ENCODE assay signal across 31 mouse cellular contexts in genomic region chr17:40948518-40948917, GRCm38 (mm10). TPM values are rescaled to one million over a fixed set of nuclear protein-coding genes. Genes with fewer than 3 reads are reported as not detected.
DNase-seq lines count a peak whose midpoint lies in the region; ATAC-seq and TF ChIP-seq lines count a peak whose summit lies in the region.
"Had no signal": no experiment of that assay in that cellular context is flagged by ENCODE, and none has a peak within 500 bp of the region (broad histone marks: within the 10 kb centered on the region; RNA-seq: fewer than 3 reads in every experiment).

No protein-coding gene starts in this region.

- no peak overlapping the region for H3K27ac ChIP-seq in liver, embryonic 14.5 days
- H3K27ac ChIP-seq in liver, embryonic 11.5 days (ENCODE audit: low read depth, low read length) = no peak overlapping the region
- H3K27ac ChIP-seq in liver, postnatal 0 days (ENCODE audit: low read depth) = no peak overlapping the region
- no peak overlapping the region for H3K27ac ChIP-seq in forebrain, embryonic 16.5 days (ENCODE audit: low read length)
- H3K27ac ChIP-seq: embryonic facial prominence, embryonic 10.5 days; forebrain, embryonic 10.5 days; heart, embryonic 15.5 days; hindbrain, embryonic 14.5 days; liver, embryonic 13.5 days; midbrain, embryonic 13.5 days had no signal

- no peaks in the 10 kb centered on the region for H3K27me3 ChIP-seq in liver, embryonic 14.5 days (ENCODE audit: control insufficient read depth, insufficient read depth, low read length)
- H3K27me3 ChIP-seq in liver, embryonic 11.5 days (replicated peaks; ENCODE audit: control insufficient read depth, insufficient read depth, low read length) = no peaks in the 10 kb centered on the region
- no peaks in the 10 kb centered on the region for H3K27me3 ChIP-seq in liver, postnatal 0 days (ENCODE audit: insufficient read depth, low read length)
- no peaks in the 10 kb centered on the region for H3K27me3 ChIP-seq in forebrain, embryonic 16.5 days (replicated peaks; ENCODE audit: control insufficient read depth, insufficient read depth, low read length)
- H3K27me3 ChIP-seq: heart, embryonic 15.5 days; liver, embryonic 13.5 days; midbrain, embryonic 13.5 days had no signal

- TF ChIP-seq EP300 in liver, embryonic 14.5 days (IDR thresholded peaks at IDR 0.05; ENCODE audit: low read depth) = no peak
- peak; percentile 39; the same call in 1 of the 2 replicates for TF ChIP-seq EP300 in liver, postnatal 0 days (IDR thresholded peaks at IDR 0.05; ENCODE audit: low read depth)

- no peaks in the 10 kb centered on the region; the same call in 1 of the 2 replicates for H3K36me3 ChIP-seq in liver, embryonic 14.5 days (replicated peaks; ENCODE audit: control insufficient read depth, insufficient read depth, low read depth)
- peaks cover 8% of the 10 kb centered on the region; the same call in 1 of the 2 replicates for H3K36me3 ChIP-seq in liver, embryonic 11.5 days (ENCODE audit: control insufficient read depth, insufficient read depth, low read length)
- H3K36me3 ChIP-seq in liver, postnatal 0 days (replicated peaks; ENCODE audit: insufficient read depth, low read length) = peaks cover 34% of the 10 kb centered on the region
- H3K36me3 ChIP-seq in forebrain, embryonic 16.5 days (ENCODE audit: control insufficient read depth, insufficient read depth) = peaks cover 9% of the 10 kb centered on the region

- H3K9ac ChIP-seq in liver, embryonic 14.5 days (replicated peaks) = no peak overlapping the region
- no peak overlapping the region for H3K9ac ChIP-seq in liver, embryonic 11.5 days (ENCODE audit: low read depth, low read length)
- H3K9ac ChIP-seq in liver, postnatal 0 days (replicated peaks) = no peak overlapping the region
- no peak overlapping the region for H3K9ac ChIP-seq in forebrain, embryonic 16.5 days (replicated peaks; ENCODE audit: low read depth, low read length)
- H3K9ac ChIP-seq: heart, embryonic 15.5 days; hindbrain, embryonic 14.5 days; liver, embryonic 13.5 days; midbrain, embryonic 13.5 days had no signal

- H3K9me3 ChIP-seq in liver, embryonic 14.5 days (ENCODE audit: control insufficient read depth, low read length) = no peaks in the 10 kb centered on the region
- no peaks in the 10 kb centered on the region for H3K9me3 ChIP-seq in liver, embryonic 11.5 days (ENCODE audit: control insufficient read depth, low read length)
- H3K9me3 ChIP-seq in liver, postnatal 0 days (ENCODE audit: low read length) = no peaks in the 10 kb centered on the region
- H3K9me3 ChIP-seq in forebrain, embryonic 16.5 days (ENCODE audit: control insufficient read depth, low read length) = no peaks in the 10 kb centered on the region
- H3K9me3 ChIP-seq: embryonic facial prominence, embryonic 10.5 days; forebrain, embryonic 10.5 days; heart, embryonic 15.5 days; liver, embryonic 13.5 days; midbrain, embryonic 13.5 days had no signal

- no peaks in the 10 kb centered on the region for H3K4me1 ChIP-seq in liver, embryonic 14.5 days (replicated peaks; ENCODE audit: control insufficient read depth in 2 of 2, insufficient read depth in 2 of 2, low read length in 1 of 2)
- no peaks in the 10 kb centered on the region for H3K4me1 ChIP-seq in liver, embryonic 11.5 days (replicated peaks; ENCODE audit: control insufficient read depth, insufficient read depth, low read length)
- H3K4me1 ChIP-seq in liver, postnatal 0 days (ENCODE audit: insufficient read depth) = no peaks in the 10 kb centered on the region
- no peaks in the 10 kb centered on the region for H3K4me1 ChIP-seq in forebrain, embryonic 16.5 days (replicated peaks; ENCODE audit: control insufficient read depth, insufficient read depth, low read length)
- H3K4me1 ChIP-seq: embryonic facial prominence, embryonic 10.5 days; forebrain, embryonic 10.5 days; heart, embryonic 15.5 days; liver, embryonic 13.5 days; midbrain, embryonic 13.5 days had no signal

- DNase-seq in liver, embryonic 14.5 days (ENCODE audit: low read depth in 3 of 3, low spot score in 3 of 3) = no peak
- DNase-seq in liver, embryonic 11.5 days (ENCODE audit: low spot score) = no peak
- peak; percentile 22 for DNase-seq in NIH3T3 (ENCODE audit: low read depth)
- peak; percentile 10 for DNase-seq in adrenal gland, postnatal 25 days
- DNase-seq in liver, postnatal 0 days = no peak
- no peak for DNase-seq in layer of hippocampus, postnatal 36 days
- no peak for DNase-seq in spleen, adult 18-20 months
- DNase-seq: cerebellum, adult 11 months; cerebellum, postnatal 10 days; gastrocnemius, postnatal 36 days; heart, postnatal 4 days; kidney, adult 2 months; kidney, postnatal 14 days; liver, embryonic 13.5 days; right cerebral cortex, postnatal 14 days had no signal

- TF ChIP-seq CTCF in liver, embryonic 14.5 days (IDR thresholded peaks at IDR 0.05; ENCODE audit: low read depth) = no peak
- TF ChIP-seq CTCF in liver, postnatal 0 days (IDR thresholded peaks at IDR 0.05; ENCODE audit: low read depth) = no peak

- ATAC-seq in liver, embryonic 14.5 days (ENCODE audit: insufficient read depth) = 0 out of 2 replicates have a peak, but pooled peaks have one; percentile 33
- no peak; the same call in 1 of the 2 replicates for ATAC-seq in liver, embryonic 11.5 days (replicated peaks; ENCODE audit: low FRiP score)
- ATAC-seq in liver, postnatal 0 days = peak; percentile 75
- no peak for ATAC-seq in forebrain, embryonic 16.5 days
- ATAC-seq: inflammation-experienced regulatory T-cells, adult 6 months; midbrain, embryonic 13.5 days had no signal

- no peak overlapping the region for H3K4me3 ChIP-seq in liver, embryonic 14.5 days (ENCODE audit: insufficient read depth in 1 of 2, low read depth in 2 of 2, low read length in 2 of 2)
- no peak overlapping the region for H3K4me3 ChIP-seq in liver, embryonic 11.5 days (ENCODE audit: low read depth, low read length)
- no peak overlapping the region for H3K4me3 ChIP-seq in liver, postnatal 0 days (ENCODE audit: low read depth, low read length)
- H3K4me3 ChIP-seq in forebrain, embryonic 16.5 days (replicated peaks; ENCODE audit: low read length) = no peak overlapping the region
- H3K4me3 ChIP-seq: embryonic facial prominence, embryonic 10.5 days; forebrain, embryonic 10.5 days; heart, embryonic 15.5 days; liver, embryonic 13.5 days; midbrain, embryonic 13.5 days had no signal

- H3K4me2 ChIP-seq in liver, embryonic 14.5 days (ENCODE audit: low read depth) = no peak overlapping the region
- H3K4me2 ChIP-seq in liver, embryonic 11.5 days = no peak overlapping the region
- no peak overlapping the region for H3K4me2 ChIP-seq in liver, postnatal 0 days (ENCODE audit: low read depth, low read length)
- no peak overlapping the region for H3K4me2 ChIP-seq in forebrain, embryonic 16.5 days (ENCODE audit: low read length)
- H3K4me2 ChIP-seq: heart, embryonic 15.5 days; hindbrain, embryonic 14.5 days; liver, embryonic 13.5 days; midbrain, embryonic 13.5 days had no signal

- WGBS in liver, embryonic 14.5 days (ENCODE audit: insufficient replicate concordance) = 64% methylated on average over 3 of the region's 3 CpGs
- 69% methylated on average over 3 of the region's 3 CpGs for WGBS in liver, embryonic 11.5 days
- WGBS in liver, postnatal 0 days (ENCODE audit: insufficient replicate concordance) = 69% methylated on average over 3 of the region's 3 CpGs
- WGBS in forebrain, embryonic 16.5 days = 94% methylated on average over 3 of the region's 3 CpGs

RNA-seq across cellular contexts. Expression of gene Cenpq, which starts 13.7 kb away (rescaled TPM):
- 8.0 and 14.8 TPM in 2 replicates for polyA plus RNA-seq in liver, embryonic 14.5 days (2012; rRNA removed)
- 27.2 and 29.1 TPM in 2 replicates for polyA plus RNA-seq in liver, embryonic 14.5 days (2014; fragmentation: Nextera tagmentation; extraction: Ambion mirVana)
- polyA plus RNA-seq in liver, embryonic 11.5 days (2014; fragmentation: Nextera tagmentation; extraction: Ambion mirVana) = 40.8 and 41.0 TPM in 2 replicates
- 9.1 and 10.1 TPM in 2 replicates for total RNA-seq in adrenal gland, postnatal 25 days (2021)
- 11.7 and 12.4 TPM in 2 replicates for polyA plus RNA-seq in liver, postnatal 0 days (2015; fragmentation: Nextera tagmentation; extraction: Ambion mirVana)
- 1 to 10 TPM; 3.0 to 3.9 TPM for total RNA-seq in layer of hippocampus, postnatal 36 days (2021)
- 15.7 and 18.9 TPM in 2 replicates for polyA plus RNA-seq in forebrain, embryonic 16.5 days (2015; fragmentation: Nextera tagmentation; extraction: Ambion mirVana)

RNA-seq across cellular contexts. Expression of gene Mut, which starts 14.0 kb away (rescaled TPM):
- 10.1 and 12.9 TPM in 2 replicates for polyA plus RNA-seq in liver, embryonic 14.5 days (2012; rRNA removed)
- polyA plus RNA-seq in liver, embryonic 14.5 days (2014; fragmentation: Nextera tagmentation; extraction: Ambion mirVana) = 26.9 and 30.5 TPM in 2 replicates
- polyA plus RNA-seq in liver, embryonic 11.5 days (2014; fragmentation: Nextera tagmentation; extraction: Ambion mirVana) = 42.8 and 43.4 TPM in 2 replicates
- total RNA-seq in adrenal gland, postnatal 25 days (2021) = 151 and 213 TPM in 2 replicates
- 49.7 and 52.0 TPM in 2 replicates for polyA plus RNA-seq in liver, postnatal 0 days (2015; fragmentation: Nextera tagmentation; extraction: Ambion mirVana)
- total RNA-seq in layer of hippocampus, postnatal 36 days (2021) = 10 to 100 TPM; 41.9 to 42.8 TPM
- 20.8 and 25.5 TPM in 2 replicates for polyA plus RNA-seq in forebrain, embryonic 16.5 days (2015; fragmentation: Nextera tagmentation; extraction: Ambion mirVana)

RNA-seq across cellular contexts. Expression of gene Glyatl3, which starts 34.4 kb away (rescaled TPM):
- 0.15 TPM in 1 of 2 replicates, not detected in the other for polyA plus RNA-seq in liver, embryonic 14.5 days (2012; rRNA removed)
- not detected in 2 replicates for polyA plus RNA-seq in liver, embryonic 14.5 days (2014; fragmentation: Nextera tagmentation; extraction: Ambion mirVana)
- not detected in 2 replicates for polyA plus RNA-seq in liver, embryonic 11.5 days (2014; fragmentation: Nextera tagmentation; extraction: Ambion mirVana)
- not detected in 2 replicates for total RNA-seq in adrenal gland, postnatal 25 days (2021)
- polyA plus RNA-seq in liver, postnatal 0 days (2015; fragmentation: Nextera tagmentation; extraction: Ambion mirVana) = not detected in 2 replicates
- not detected for total RNA-seq in layer of hippocampus, postnatal 36 days (2021)
- not detected in 2 replicates for polyA plus RNA-seq in forebrain, embryonic 16.5 days (2015; fragmentation: Nextera tagmentation; extraction: Ambion mirVana)
- total RNA-seq: gastrocnemius, postnatal 36 days; heart, postnatal 4 days; layer of hippocampus, adult 18-20 months; layer of hippocampus, postnatal 14 days; left cerebral cortex, postnatal 10 days; megakaryocyte progenitor cell, adult 5-6 weeks had no signal
- polyA plus RNA-seq: cortical plate, adult 2 months; heart, embryonic 15.5 days; hindbrain, embryonic 14.5 days; inflammation-experienced regulatory T-cells, adult 6 months; kidney, adult 2 months; limb, embryonic 11.5 days; liver, embryonic 13.5 days; lung, embryonic 16.5 days; midbrain, embryonic 13.5 days; neural tube, embryonic 11.5 days; spleen, adult 2 months had no signal

Comparison
In these comparisons a context has a peak if more than half of its experiments do, and no peak if none do; other contexts are left out.
1. ATAC-seq: peak in liver, embryonic 14.5 days (single experiment) and liver, postnatal 0 days (single experiment); none in liver, embryonic 11.5 days (single experiment) and forebrain, embryonic 16.5 days (single experiment).
2. DNase-seq: peak in NIH3T3 (single experiment) and adrenal gland, postnatal 25 days (single experiment); none in liver, embryonic 14.5 days (0 of 3), liver, embryonic 11.5 days (single experiment), liver, postnatal 0 days (single experiment), layer of hippocampus, postnatal 36 days (0 of 2) and spleen, adult 18-20 months (0 of 2).